Mouse (Mus musculus): ENCODE results near the gene Slc16a6.

Gene Slc16a6

GRCm38 (mm10) chr11:109487111-109487510 lies 13.7 kb upstream of the Slc16a6 start:
- DNase-seq (ENCODE audit: low read depth, low spot score) = no peak

- no peak for DNase-seq (ENCODE audit: low read depth, low spot score)
Measured at GRCm38 (mm10) chr11:109485398-109486045, 12.1 kb upstream of the Slc16a6 start.

DNA sequence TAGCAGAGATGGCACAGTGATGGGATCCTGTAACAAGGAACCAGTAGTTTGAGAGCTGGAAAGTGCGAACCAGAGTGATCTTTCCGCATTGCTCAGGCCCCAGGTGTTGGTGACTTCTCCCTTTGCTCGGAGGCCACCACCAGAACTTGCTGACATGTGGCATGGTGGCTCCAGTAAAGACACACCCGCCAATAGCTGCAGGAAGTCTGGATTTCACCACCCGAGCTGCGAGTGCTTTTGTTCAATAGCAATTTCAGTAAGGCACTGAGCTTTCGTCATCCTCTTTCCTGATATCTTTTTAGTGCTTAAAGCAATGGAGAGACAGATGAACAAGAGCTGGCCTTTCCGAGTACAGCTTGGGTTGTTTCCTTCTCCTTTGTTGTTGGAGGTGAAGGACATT lies 7.0 kb upstream of the Slc16a6 start:
- no peak for DNase-seq (ENCODE audit: low read depth, low spot score)

GRCm38 (mm10) chr11:109479575-109480285 lies 6.3 kb upstream of the Slc16a6 start:
- DNase-seq (ENCODE audit: low read depth, low spot score) = no peak

- no peak for DNase-seq (ENCODE audit: low read depth, low spot score)
Measured at GRCm38 (mm10) chr11:109477606-109478380, 4.4 kb upstream of the Slc16a6 start.

DNA sequence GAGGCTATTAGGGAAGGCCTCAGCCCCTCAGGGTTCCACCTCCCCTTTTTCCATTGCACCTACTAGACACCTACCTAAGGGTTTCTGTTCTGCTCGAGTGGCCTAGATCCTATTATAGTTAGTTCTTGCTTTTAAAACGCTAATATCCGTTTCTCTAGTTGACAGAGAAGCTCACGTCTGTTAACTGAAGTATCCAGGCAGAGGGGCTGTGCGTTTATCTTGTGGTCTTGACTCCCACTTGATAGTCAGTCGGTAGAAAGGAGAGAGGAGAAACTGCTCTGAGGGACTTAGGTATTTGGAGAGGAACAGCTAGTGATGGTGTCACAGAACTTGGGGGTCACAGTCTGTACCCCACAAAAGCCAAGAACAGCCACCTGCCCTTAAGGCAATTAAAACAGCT lies 3.3 kb upstream of the Slc16a6 start:
- DNase-seq (ENCODE audit: low read depth, low spot score) = no peak

GRCm38 (mm10) chr11:109476241-109476640 lies 2.8 kb upstream of the Slc16a6 start:
- DNase-seq (ENCODE audit: low read depth, low spot score) = peak; percentile 22

- no peak for DNase-seq (ENCODE audit: low read depth, low spot score)
Measured at GRCm38 (mm10) chr11:109475717-109476116, 2.3 kb upstream of the Slc16a6 start.

- no peak for DNase-seq (ENCODE audit: low read depth, low spot score)
Measured at GRCm38 (mm10) chr11:109474836-109475235, 1.4 kb upstream of the Slc16a6 start.

DNA sequence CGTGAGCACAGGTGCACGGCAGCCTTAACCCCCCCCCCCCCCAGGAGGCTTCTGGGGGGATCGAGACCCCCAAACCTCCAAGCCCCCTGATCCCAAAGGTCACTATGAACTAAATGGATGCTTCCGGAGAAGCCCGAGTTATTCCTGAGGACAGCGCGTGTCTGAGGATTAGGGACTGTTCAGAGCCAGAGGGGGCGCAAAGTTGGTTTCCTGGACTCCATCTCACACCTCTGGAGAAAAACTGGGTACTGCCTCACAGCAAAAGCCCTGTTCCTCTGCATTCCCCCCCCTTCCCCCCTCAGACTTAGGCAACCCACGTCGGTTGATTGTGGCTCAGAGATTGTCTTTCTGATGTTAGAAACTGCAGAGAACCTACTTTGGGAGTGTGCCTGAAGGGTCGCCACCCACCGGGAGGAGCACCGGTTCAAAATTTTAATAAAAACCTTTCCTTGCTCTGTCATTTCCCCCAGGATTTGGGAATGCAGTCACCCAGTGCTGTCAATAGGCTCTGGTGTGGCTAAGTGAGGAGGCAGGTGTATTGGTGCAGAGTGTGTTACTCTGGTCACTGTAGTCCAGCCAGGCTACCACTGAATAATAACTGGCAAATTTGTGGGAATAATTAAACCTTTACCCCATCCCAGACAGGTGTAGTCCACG lies 816 bp upstream of the Slc16a6 start:
- no peak for DNase-seq (ENCODE audit: low read depth, low spot score)

DNA sequence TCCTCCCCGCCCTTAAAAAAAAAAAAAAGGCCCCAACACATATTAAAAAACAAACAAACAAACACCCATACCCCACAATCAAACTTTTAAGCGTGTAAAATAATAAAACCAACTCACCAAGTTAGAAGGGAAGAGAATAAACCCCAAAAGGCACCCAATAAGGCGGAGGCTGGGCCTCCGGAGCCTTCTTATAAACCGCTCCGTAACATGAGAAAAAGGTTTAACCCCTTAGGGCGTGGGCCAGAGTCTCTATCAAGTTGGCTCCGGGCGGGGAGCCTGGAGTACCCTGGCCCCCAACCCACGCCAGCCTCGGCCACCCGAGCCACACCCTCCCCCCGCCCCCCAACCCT lies 602 bp downstream of the Slc16a6 start:
- DNase-seq (ENCODE audit: low read depth, low spot score) = peak; percentile 26

GRCm38 (mm10) chr11:109472171-109472691 lies 1.2 kb downstream of the Slc16a6 start:
- no peak for DNase-seq (ENCODE audit: low read depth, low spot score)

- no peak for DNase-seq (ENCODE audit: low read depth, low spot score)
Measured at GRCm38 (mm10) chr11:109470921-109471861, 2.2 kb downstream of the Slc16a6 start.

GRCm38 (mm10) chr11:109470170-109470569 lies 3.2 kb downstream of the Slc16a6 start:
- no peak for DNase-seq (ENCODE audit: low read depth, low spot score)

GRCm38 (mm10) chr11:109468133-109468532 lies 5.3 kb downstream of the Slc16a6 start:
- DNase-seq (ENCODE audit: low read depth, low spot score) = no peak

DNA sequence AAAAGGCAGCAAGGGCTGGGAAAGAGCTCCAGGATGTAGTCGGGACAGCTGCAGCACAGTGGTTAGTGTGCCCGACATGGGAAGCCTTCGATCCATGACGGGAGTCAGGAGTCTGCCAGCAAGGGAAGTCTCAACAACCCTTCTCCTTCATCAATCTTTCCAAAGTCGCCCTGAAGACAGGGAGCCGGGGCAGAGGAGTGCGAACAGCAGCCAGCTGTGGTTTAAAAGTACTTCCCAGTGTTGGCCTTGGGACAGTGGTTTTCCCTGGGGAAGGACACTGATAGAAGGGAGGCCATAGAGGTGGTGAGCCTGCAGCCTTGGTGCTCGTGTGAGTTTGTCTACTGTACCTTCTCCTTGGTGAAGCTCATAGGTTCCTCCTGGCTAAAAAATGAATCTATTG lies 6.4 kb downstream of the Slc16a6 start:
- DNase-seq (ENCODE audit: low read depth, low spot score) = no peak

- no peak for DNase-seq (ENCODE audit: low read depth, low spot score)
Measured at GRCm38 (mm10) chr11:109465068-109465467, 8.3 kb downstream of the Slc16a6 start.

GRCm38 (mm10) chr11:109460586-109460985 lies 12.8 kb downstream of the Slc16a6 start:
- no peak for DNase-seq (ENCODE audit: low read depth, low spot score)

- DNase-seq (ENCODE audit: low read depth, low spot score) = no peak
Measured at GRCm38 (mm10) chr11:109458165-109458564, 15.2 kb downstream of the Slc16a6 start.

DNA sequence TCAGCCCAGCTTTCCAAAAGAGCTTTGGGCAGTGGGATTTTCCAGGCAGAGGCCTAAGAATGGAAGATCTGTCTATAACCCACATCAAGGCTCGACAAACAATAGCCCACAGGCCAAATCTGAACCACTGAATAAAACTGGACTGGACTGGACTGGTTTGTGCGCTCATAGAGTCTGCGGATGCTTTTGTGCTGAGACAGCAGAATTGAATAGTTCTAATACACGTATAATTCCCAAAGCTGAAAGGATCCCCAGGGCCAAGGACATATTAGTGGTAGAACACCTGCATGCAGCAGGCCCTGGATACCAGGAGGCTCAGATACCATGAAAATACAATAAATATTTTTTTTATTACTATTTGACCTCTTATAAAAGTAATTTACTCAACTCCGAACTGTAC lies 17.1 kb downstream of the Slc16a6 start:
- DNase-seq (ENCODE audit: low read depth, low spot score) = no peak

GRCm38 (mm10) chr11:109451169-109451568 lies 22.2 kb downstream of the Slc16a6 start:
- DNase-seq (ENCODE audit: low read depth, low spot score) = no peak

Measured in brain, embryonic 18.5 days (tissue).